Mouse (Mus musculus) gastrocnemius, adult 2 months (tissue): ENCODE data around the gene Tmigd3. TPM values are rescaled to one million over a fixed set of nuclear protein-coding genes. Genes with fewer than 3 reads are reported as not detected.

Experiments
- DNase-seq: peaks from one replicate; pipeline ENCODE4 v3.0.0; 2022
- H3K27ac ChIP-seq: fragments of 200-600 bp; 2 replicates; pipeline ENCODE4 v1.8.1; 2022; ENCODE audit warnings: mild to moderate bottlenecking
- H3K4me3 ChIP-seq: fragments of 200-600 bp; 2 replicates; pipeline ENCODE4 v1.8.1; 2022; ENCODE audit warnings: mild to moderate bottlenecking, moderate library complexity
- CTCF ChIP-seq: fragments of 200-600 bp; IDR thresholded peaks from 2 replicates; pipeline ENCODE4 v1.8.1; 2022; ENCODE audit warnings: antibody characterized with exemption, mild to moderate bottlenecking, moderate library complexity
- intact Hi-C: fragments of 180-260 bp; cut with DNase I; formaldehyde crosslinking; loops from one replicate; pipeline ENCODE4 v1.15.1; 2025
- total RNA-seq, 2 experiments: library from RNA; stranded (reverse); gene quantifications; 2 replicates each; pipeline ENCODE4 v1.2.3; 2021

Gene Tmigd3
- total RNA-seq, 2 experiments from 2014 or later, result not detected

DNA sequence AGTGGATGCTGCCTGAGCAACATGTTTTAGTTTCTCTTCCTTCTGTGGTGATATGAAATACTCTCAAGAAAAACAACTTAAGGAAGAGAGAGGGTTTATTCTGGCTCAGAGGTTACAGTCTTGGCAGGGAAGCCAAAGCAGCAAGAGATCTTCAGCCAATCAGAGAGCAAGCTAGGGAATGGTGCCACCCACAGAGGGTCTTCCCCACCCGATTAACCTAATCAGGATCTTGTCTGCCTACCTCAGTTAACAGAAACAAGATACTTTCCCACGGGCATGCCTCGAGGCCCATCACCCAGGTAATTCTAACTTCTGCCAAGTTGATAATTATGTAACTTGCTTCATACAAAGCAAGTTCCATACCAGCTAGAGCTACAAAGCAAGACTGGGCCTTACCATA is 9.7 kb downstream of the Tmigd3 start:
- H3K27ac ChIP-seq, result no peak overlapping the region
- H3K4me3 ChIP-seq, result no peak overlapping the region
- DNase-seq, result no peak
- intact Hi-C loops, result no loop called here
- TF ChIP-seq CTCF, result no peak

DNA sequence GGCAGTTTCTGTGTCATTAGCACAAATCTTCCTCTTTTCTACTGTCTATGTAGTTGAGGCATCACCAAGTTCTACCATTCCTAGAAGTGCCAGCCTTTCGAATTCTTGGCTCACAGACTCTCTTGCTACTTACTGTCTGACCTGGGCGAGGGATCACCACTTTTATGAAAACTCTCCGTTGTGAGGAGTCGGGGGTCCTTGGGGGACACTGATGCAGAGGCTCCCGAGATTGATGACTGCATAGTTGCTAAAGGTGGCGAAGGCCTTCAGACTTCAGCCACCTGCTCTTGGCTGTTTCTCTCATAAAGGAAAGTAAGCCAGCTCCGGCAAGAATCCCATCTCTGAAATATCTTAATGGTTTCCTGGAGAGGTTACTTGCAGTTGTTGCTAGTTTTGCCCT is 11.4 kb downstream of the Tmigd3 start:
- no peak overlapping the region for H3K4me3 ChIP-seq
- DNase-seq, result no peak
- TF ChIP-seq CTCF, result no peak
- no peak overlapping the region for H3K27ac ChIP-seq
- intact Hi-C loops, result no loop called here

DNA sequence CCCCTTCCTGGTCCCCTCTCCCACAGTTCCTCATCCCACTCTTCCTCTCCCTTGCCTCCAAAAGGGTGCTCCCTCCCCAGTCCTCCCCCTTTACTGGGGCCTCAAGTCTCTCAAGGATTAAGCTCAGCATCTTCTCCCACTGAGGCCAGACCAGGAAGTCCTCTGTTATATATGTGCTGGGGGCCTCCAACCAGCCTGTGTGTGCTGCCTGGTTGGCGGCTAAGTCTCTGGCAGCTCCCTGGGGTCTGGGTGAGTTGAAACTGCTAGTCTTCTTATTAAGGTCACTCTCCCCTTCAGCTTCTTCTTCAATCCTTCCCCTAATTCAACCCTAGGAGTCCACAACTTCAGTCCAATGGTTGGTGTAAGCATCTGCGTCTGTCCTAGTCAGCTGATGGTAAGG is 12.4 kb downstream of the Tmigd3 start:
- Histone ChIP-seq H3K27ac (no peak overlapping the region), H3K4me3 (no peak overlapping the region)
- intact Hi-C loops, result no loop called here
- no peak for DNase-seq
- no peak for TF ChIP-seq CTCF

DNA sequence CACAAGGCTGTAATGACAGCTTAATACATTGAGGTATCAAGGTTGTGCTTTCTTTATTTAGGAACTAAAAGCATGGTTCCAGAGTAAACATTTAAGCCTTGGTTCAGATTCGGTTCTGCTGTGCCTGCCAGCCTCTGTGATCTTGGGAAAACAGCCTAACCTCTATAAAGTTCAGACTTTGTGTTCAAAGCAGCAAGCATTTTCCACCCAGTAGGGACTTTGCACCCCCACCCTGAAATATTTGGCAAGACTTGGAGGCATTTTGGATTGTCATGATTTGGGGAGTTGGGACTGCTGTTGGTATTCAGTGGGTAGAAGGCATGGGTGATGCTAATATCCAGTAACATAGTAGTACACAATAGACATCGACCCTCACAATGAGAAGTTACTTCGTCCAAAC is 18.3 kb downstream of the Tmigd3 start:
- DNase-seq, result no peak
- H3K27ac ChIP-seq, result peak overlapping the region; percentile 2; the same call in 1 of the 2 replicates
- intact Hi-C loops, result no loop called here
- no peak overlapping the region for H3K4me3 ChIP-seq
- TF ChIP-seq CTCF, result no peak

DNA sequence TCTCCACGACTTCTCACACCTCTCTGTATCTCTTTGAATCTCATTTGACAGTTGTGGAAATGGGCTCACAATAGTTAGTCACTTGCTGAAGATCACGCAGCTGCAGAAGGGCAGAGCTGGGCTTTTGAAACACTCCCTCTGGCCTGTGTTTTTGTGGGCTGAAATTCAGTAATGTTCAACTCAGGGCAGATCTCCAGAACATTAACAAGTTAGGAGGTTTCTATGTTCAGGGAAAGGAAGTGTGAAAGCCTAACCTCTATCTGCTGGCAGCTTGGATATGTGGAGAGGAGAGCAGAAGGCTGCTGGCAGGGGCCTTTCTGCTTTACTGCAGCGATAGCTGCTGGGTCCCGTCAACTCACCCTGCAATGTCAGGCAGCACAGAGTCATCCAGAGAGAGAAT is 19.5 kb downstream of the Tmigd3 start:
- no peak for TF ChIP-seq CTCF
- peak overlapping the region; percentile 87 for H3K27ac ChIP-seq
- intact Hi-C loops, result no loop called here
- H3K4me3 ChIP-seq, result no peak overlapping the region
- no peak for DNase-seq

DNA sequence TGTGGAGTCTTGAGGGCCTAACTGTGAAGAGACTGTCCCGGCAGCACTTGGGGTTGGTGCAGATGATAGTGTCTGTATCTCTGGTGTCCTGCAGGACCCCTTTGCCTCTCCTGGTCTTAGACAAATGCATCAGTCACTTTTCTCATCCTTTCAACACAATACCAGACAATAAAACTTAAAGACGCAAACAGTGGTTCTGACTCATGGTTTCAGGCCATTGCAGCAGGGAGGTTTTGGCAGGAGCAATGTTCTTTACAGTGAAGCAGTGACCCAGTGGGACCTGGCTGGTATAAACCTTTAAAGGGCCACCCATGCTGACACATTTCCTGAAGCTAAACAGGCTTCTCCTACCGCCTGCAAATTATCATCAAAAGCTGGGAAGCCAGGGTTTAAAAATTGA is 20.4 kb downstream of the Tmigd3 start:
- no peak for DNase-seq
- peak overlapping the region; percentile 87 for H3K27ac ChIP-seq
- intact Hi-C loops, result no loop called here

DNA sequence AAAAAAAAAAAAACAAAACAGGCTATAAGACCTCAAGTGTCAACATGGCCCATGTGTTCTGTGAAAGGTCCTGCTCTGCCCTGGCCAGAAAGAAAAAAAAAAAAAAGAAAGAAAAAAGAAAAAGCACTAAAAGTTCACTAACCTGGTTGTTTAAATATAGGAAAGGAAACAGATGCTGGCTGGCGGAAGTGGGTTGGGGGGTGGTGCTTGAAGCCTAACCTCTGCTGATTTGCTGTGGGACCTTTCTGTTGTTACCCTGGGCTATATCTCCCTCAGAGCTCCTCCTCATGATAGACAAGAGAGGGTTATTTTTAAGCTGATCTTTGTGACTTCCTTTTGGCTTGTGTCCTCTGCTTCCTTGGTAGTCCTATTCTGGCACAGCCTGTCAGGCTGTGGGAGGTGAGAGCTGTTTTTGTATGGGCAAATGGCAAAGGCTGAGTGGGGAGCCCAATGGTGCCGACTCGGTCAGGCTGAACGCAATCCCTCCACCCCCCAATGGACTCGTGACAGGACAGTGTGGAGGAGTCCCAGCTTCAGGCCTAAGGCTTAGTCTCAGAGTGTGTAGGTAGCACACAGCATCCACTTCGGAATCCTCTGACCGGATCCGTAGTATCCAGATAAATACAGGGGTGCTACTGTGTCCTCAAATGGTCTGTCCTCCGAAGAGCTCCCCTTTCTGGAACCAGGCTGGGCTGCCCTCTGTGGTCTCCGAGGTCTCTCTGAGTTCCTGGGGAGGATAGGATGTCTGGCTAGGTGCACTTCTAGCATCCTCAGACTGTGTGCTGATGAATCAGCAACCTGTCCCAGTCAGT is 21.3 kb downstream of the Tmigd3 start:
- Histone ChIP-seq H3K4me3 (peak overlapping the region; percentile 40), H3K27ac (peak overlapping the region; percentile 87)
- TF ChIP-seq CTCF, result no peak
- intact Hi-C loops, result no loop called here
- DNase-seq, result peak; percentile 41

More for the DNA sequence above, 20.4 kb downstream of the Tmigd3 start:
- TF ChIP-seq CTCF, result no peak
- no peak overlapping the region for H3K4me3 ChIP-seq

DNA sequence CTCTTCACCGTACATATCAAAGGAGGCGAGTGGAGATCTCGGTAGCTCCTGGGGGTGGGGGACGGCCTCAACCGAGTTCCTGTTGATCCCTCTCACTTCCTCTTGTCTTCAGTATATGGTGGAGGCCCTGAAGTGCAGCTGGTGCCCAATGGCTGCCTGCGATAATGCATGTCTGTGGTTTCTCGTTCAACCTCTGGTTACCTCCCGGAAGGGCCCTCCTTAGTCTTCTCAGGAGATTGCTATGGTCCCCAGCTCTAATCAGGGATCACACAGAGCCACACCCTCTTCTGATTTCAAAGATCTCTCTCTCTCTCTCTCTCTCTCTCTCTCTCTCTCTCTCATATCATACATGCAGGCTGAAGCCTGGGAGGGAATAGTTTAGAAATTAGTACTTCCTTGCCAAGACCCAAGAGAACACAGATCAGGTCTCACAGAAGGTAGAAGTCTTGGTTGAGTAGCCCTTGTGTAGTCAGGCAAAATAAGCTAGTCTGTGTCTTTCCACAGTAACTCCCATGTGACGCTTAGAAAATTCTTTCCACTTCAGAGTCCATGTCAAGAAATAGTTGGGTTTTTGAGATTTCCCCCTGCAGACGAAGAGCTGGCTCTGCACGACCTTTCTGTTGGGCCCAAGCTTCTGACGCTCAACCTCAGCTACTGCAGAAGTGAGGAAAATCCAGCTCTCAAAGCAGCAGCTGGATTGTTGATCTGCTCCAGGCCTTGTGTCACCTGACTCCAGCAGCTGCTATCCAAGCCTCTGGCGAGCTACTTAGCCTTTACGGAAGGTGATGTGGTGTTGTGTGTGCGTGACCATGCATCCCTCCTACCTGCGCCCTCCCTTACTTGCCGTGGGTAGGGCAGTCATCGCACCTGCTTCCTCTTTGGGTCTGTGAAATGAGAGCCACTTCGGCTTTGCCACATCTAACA is 22.1 kb downstream of the Tmigd3 start:
- Histone ChIP-seq H3K4me3 (peak overlapping the region; percentile 40), H3K27ac (peak overlapping the region; percentile 87)
- DNase-seq, result peak; percentile 35
- TF ChIP-seq CTCF, result no peak
- intact Hi-C loops, result no loop called here

DNA sequence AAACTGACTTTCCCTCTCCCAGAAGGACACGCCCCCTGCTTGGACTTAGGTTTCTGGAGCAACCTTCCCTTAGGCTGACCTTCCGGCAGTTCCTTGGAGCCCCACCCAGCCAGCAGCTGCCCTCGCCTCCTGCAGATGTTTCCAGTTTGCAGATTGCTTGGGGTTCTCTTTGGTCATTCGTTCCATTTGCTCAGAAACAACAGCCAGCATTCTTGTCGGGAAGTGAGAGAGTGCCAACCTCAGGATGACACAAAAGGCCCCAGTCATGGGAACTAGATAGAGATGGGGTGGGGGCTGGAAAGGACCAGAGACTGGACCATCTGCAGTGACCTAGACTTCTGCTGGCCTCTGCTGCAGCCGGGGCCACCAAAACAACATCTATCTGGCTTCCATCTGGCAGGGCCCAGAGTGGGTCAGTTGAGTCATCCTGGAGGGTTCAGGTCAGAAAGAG is 23.3 kb downstream of the Tmigd3 start:
- no peak for TF ChIP-seq CTCF
- peak overlapping the region; percentile 87 for H3K27ac ChIP-seq
- peak; percentile 83 for DNase-seq
- intact Hi-C loops, result loop anchor here (2.0 kb wide), 2 partner anchors 121 to 207 kb away; partner anchors contain the start of gene Ddx20
- peak overlapping the region; percentile 41 for H3K4me3 ChIP-seq

DNA sequence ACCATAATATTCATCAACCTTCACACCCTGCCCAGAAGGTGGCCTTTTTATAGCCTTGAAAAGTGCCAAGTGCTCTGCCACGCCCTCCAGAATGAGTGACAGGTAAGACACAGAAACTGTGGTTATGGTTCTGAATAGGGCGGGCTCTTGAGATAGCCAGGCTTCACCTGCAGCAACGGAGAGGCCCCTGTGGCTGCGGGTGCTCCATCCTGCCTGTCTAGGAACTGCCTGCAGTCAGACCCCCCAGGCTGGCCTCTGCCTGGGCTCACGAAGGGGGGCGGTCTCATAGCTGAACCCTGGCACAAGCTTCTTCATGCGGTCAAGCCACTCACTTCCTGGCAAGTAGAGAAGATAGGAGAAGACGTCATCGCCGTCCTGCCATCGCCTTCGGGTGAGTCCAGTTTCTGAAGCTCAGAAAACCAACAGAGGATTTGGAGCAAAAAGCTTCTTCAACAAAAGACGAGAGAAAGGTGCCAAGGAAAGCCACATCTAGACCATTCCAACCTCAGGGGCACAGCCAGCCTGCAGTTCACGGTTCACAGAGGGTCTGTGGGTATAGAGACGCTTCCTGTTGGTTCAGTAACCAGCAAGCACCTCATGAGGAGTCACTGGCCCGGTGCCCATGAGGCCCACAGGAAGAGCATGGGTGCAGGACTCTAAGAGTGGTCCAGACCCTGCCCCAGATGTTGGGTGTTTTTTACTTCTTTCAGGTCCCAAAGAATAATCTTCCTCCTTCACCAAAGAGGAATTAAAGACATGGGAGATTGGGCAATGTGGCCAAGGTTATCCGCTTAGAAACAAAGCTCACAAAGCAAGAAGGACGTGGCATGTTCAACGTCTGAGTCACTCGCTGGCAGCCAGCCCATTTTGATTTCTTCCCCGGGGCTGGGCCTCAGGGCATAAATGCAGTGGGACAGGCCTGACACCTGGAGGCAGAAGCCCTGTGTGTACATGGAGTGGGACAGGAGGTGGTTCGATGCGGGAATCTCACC is 24.2 kb downstream of the Tmigd3 start:
- peak overlapping the region; percentile 87 for H3K27ac ChIP-seq
- DNase-seq, result peak; percentile 91
- peak overlapping the region; percentile 41 for H3K4me3 ChIP-seq
- intact Hi-C loops, result loop anchor here (2.0 kb wide), 2 partner anchors 122 to 208 kb away; partner anchors contain the start of gene Ddx20
- peak; percentile 72 for TF ChIP-seq CTCF

DNA sequence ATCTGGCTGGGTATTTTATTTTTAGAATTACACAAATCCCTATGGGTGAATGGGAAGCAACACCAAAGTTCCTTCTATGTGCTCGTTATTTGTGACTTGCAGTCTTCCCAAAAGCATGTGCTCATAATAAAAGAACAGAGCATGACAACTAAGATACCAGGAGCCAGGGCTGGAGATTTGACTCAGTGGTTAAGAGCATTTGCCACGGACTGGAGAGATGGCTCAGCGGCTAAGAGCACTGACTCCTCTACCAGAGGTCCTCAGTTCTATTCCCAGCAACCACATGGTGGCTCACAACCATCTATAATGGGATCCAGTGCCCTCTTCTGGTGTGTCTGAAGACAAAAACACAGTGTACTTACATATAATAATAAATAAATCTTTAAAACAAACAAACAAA is 26.1 kb downstream of the Tmigd3 start:
- TF ChIP-seq CTCF, result no peak
- no peak for DNase-seq
- H3K4me3 ChIP-seq, result no peak overlapping the region
- intact Hi-C loops, result no loop called here
- no peak overlapping the region for H3K27ac ChIP-seq

DNA sequence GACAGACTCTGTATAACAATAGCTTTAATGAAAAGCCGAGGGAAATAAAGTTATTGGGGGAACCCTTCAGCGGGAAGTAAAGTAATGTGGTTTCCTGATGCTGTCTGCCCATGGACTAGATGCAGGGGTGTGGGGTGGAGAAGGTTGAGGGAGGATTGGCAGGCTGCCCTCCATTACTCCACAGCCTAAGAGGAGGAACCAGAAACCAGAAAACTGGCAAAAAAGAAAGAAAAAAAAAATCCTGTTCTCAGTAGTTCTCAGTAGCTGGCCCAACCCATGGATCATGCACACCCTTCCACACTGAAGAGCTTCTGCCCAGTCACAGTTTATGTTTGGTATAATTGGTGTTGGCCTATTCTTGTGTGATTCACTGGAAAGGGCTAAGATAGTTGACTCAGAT is 27.6 kb downstream of the Tmigd3 start:
- H3K27ac ChIP-seq, result peak overlapping the region; percentile 6; the same call in 1 of the 2 replicates
- intact Hi-C loops, result loop anchor here (2.0 kb wide), 2 partner anchors 98 to 172 kb away; partner anchors contain the start of gene Rap1a
- H3K4me3 ChIP-seq, result no peak overlapping the region
- no peak for TF ChIP-seq CTCF
- peak; percentile 73 for DNase-seq
